Mouse (Mus musculus) midbrain, postnatal 0 days (tissue): Measurements from ENCODE around the gene Gpatch2. TPM values are rescaled to one million over a fixed set of nuclear protein-coding genes. Genes with fewer than 3 reads are reported as not detected.

Experiments
- ATAC-seq: fragments of 200-750 bp; cut with Nextera tagmentation; 2 replicates; pipeline ENCODE4 v1.8.0; 2017; ENCODE audit warnings: moderate number of reproducible peaks, mild to moderate bottlenecking, moderate TSS enrichment, moderate library complexity; ENCODE audit not compliant: low FRiP score
- DNase-seq: peaks from one replicate; pipeline ENCODE4 v3.0.0-alpha.2; 2015; ENCODE audit warnings: low spot score
- H3K27ac ChIP-seq: fragments of 300-500 bp; sonication (generic); 2 replicates; pipeline ENCODE4 v1.5.1; 2014; ENCODE audit warnings: low read depth, mild to moderate bottlenecking, low read length, mixed read lengths
- H3K27me3 ChIP-seq: fragments of 300-500 bp; sonication (generic); 2 replicates; pipeline ENCODE4 v1.6.1; 2014; ENCODE audit warnings: low read length, control low read depth, mixed read lengths; ENCODE audit not compliant: insufficient read depth
- H3K36me3 ChIP-seq: fragments of 300-500 bp; sonication (generic); 2 replicates; pipeline ENCODE4 v1.6.1; 2014; ENCODE audit warnings: low read length, control low read depth, mixed read lengths; ENCODE audit not compliant: insufficient read depth
- H3K4me1 ChIP-seq: fragments of 300-500 bp; sonication (generic); 2 replicates; pipeline ENCODE4 v1.6.1; 2014; ENCODE audit warnings: mild to moderate bottlenecking, control low read depth, antibody characterized with exemption, low read length, mixed read lengths; ENCODE audit not compliant: insufficient read depth
- H3K4me2 ChIP-seq: fragments of 300-500 bp; sonication (generic); 2 replicates; pipeline ENCODE4 v1.6.1; 2014; ENCODE audit warnings: low read depth, mild to moderate bottlenecking, low read length, mixed read lengths; ENCODE audit not compliant: poor library complexity, severe bottlenecking
- H3K4me3 ChIP-seq: fragments of 300-500 bp; sonication (generic); 2 replicates; pipeline ENCODE4 v1.5.1; 2014; ENCODE audit warnings: low read depth, mild to moderate bottlenecking, low read length, moderate library complexity
- H3K9ac ChIP-seq: fragments of 300-500 bp; sonication (generic); replicated peaks from 2 replicates; pipeline ENCODE4 v1.6.1; 2014; ENCODE audit warnings: mild to moderate bottlenecking, low read length, moderate library complexity, mixed read lengths; ENCODE audit not compliant: poor library complexity, severe bottlenecking
- H3K9me3 ChIP-seq: fragments of 300-500 bp; sonication (generic); 2 replicates; pipeline ENCODE4 v1.6.1; 2016; ENCODE audit warnings: low read length, control low read depth
- CTCF ChIP-seq: IDR thresholded peaks from 2 replicates; pipeline ENCODE4 v1.5.1; 2016; ENCODE audit warnings: antibody characterized with exemption, mild to moderate bottlenecking
- WGBS: fragments of 180-500 bp; shearing (Covaris S2); extraction: QIAGEN DNeasy Blood & Tissue Kit; methylation state at CpG from one replicate; pipeline ENCODE4 v1.1.7; 2014; 5-methylcytosine and 5-hydroxymethylcytosine counted together
- polyA plus RNA-seq: library from polyadenylated mRNA; unstranded; fragments of >200 nt; fragmentation: Nextera tagmentation; extraction: Ambion mirVana; gene quantifications from 2 replicates; pipeline ENCODE4 v1.2.1, GENCODE M21; 2015
- total RNA-seq: library from RNA; depleted of rRNA; stranded (reverse); fragments of >200 nt; gene quantifications from 2 replicates; pipeline ENCODE4 v1.2.3, GENCODE M21; 2014

Gene Gpatch2
- total and polyA plus RNA-seq, 2 experiments from 2014 or later: 15.0 to 20.5 TPM

DNA sequence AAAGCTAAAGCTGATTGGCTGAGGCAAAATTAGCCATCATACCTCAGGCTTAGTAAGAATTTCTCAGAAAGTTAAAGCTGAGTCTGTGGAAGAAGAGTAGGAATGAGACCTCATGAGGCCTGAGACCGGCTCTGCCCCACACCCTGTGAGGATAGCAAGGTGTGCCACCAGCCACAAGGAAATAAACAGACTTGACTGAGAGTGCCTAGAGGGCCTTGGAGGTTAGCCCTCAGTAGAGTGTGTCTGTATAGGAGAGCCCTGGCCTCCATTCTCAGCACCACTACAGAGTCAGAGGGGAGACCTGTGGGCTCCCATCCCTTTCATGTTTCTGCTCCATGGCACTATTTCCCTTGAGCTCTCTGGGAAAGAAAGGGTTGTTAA is 107.9 kb downstream of the Gpatch2 start:
- Histone ChIP-seq H3K27me3 (no peaks in the 10 kb centered on the region), H3K4me1 (no peaks in the 10 kb centered on the region), H3K36me3 (no peaks in the 10 kb centered on the region), H3K27ac (no peak overlapping the region), H3K9ac (no peak overlapping the region), H3K4me3 (no peak overlapping the region), H3K9me3 (no peaks in the 10 kb centered on the region), H3K4me2 (no peak overlapping the region)
- DNase-seq (no peak), ATAC-seq (no peak)
- TF ChIP-seq CTCF: no peak
- WGBS: 100% methylated on average over 1 of the region's 1 CpGs

DNA sequence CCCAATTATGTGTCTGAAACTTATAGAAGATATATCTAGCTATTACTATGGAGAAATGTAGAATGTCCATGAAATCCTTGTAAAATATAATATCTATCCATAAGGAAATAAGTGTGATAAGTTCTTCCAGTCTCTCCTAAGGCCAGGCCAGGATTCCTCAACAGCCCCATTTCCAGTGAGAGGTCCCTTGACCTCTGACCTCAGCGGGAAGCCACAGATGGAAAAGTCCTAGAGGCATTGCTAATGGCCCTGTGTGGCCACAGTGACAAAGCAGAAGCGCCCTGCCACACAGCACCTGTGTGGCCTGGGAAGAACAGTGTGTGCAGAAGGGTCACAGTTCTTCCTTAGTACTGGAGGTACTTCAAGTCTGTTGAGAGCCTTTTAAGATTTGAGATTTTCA is 127.2 kb downstream of the Gpatch2 start:
- H3K4me3 ChIP-seq: no peak overlapping the region
- no peak for TF ChIP-seq CTCF
- ATAC-seq (no peak), DNase-seq (no peak)
- no peaks in the 10 kb centered on the region for H3K9me3 ChIP-seq
- no peaks in the 10 kb centered on the region for H3K4me1 ChIP-seq
- no peaks in the 10 kb centered on the region for H3K36me3 ChIP-seq
- 62% methylated on average over 2 of the region's 2 CpGs for WGBS
- no peak overlapping the region for H3K4me2 ChIP-seq
- no peak overlapping the region for H3K9ac ChIP-seq
- no peak overlapping the region for H3K27ac ChIP-seq
- no peaks in the 10 kb centered on the region for H3K27me3 ChIP-seq

DNA sequence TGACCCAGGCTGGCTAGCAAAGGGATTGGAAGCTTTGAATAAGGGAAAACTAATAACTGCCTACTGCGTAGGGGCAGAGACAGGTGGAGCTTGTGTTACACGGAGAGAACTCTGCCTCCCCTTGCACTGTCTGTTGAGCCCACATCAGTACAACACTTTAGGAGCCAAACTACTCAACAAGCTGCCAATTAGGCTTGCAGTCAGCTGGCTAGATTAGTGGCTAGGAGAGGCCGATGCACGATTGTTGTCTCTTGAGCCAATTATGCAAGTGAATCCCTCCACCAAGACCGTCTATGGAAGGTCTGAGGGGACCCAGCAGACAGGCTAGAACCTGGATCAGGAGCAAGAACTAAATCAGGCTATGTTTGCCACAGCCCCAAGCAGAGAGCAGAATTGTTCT is 129.8 kb downstream of the Gpatch2 start:
- WGBS: 62% methylated on average over 5 of the region's 5 CpGs
- Histone ChIP-seq H3K9me3 (no peaks in the 10 kb centered on the region), H3K9ac (no peak overlapping the region), H3K27me3 (no peaks in the 10 kb centered on the region), H3K27ac (no peak overlapping the region), H3K4me2 (no peak overlapping the region), H3K36me3 (0 out of 2 replicates have a peak, but pooled peaks cover 4% of the 10 kb centered on the region), H3K4me3 (no peak overlapping the region), H3K4me1 (no peaks in the 10 kb centered on the region)
- peak; percentile 53 for DNase-seq
- ATAC-seq: no peak
- no peak for TF ChIP-seq CTCF

DNA sequence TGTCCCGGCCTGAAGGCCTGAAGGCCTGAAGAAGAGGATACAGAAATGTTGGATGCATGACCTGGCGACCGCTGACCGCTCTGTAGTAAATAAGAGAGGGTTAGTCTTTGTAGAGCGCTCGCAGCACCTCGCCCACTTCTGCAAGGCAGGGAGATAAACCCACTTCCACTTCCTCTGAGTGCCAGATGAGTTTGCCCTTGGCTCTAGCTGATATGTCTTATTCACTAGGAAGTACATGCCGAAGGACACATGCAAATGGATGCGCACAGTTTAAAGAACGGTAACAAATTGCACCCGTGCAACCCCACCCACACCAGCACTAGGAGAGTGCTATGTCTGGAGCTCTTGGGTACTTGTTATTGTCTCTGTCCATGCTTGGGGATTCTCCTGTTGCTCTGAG is 131.6 kb downstream of the Gpatch2 start:
- WGBS: 81% methylated on average over 11 of the region's 11 CpGs
- Histone ChIP-seq H3K4me1 (no peaks in the 10 kb centered on the region), H3K36me3 (0 out of 2 replicates have a peak, but pooled peaks cover 5% of the 10 kb centered on the region), H3K9ac (no peak overlapping the region), H3K4me3 (no peak overlapping the region), H3K4me2 (no peak overlapping the region), H3K27me3 (no peaks in the 10 kb centered on the region), H3K9me3 (no peaks in the 10 kb centered on the region), H3K27ac (no peak overlapping the region)
- ATAC-seq: no peak
- no peak for DNase-seq
- no peak for TF ChIP-seq CTCF

DNA sequence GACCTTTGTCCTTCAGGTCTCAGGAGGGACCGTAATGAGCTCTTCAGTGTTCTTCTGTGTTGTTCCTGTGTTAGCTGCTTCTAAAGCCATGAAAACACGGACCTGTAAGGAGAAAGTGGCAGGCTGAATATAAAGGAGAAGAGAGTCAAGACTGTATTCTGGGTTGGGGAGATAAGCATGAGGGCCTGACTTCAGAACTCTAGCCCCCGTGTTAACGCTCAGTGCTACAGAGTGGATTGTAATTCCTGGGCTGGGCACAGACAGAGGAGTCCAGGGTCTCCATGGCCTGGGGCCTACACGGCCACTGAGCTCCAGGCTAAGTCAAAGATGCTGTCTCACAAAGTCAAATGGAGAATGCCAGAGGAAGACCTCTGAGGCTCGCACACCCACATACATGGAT is 132.3 kb downstream of the Gpatch2 start:
- H3K27ac ChIP-seq: no peak overlapping the region

DNA sequence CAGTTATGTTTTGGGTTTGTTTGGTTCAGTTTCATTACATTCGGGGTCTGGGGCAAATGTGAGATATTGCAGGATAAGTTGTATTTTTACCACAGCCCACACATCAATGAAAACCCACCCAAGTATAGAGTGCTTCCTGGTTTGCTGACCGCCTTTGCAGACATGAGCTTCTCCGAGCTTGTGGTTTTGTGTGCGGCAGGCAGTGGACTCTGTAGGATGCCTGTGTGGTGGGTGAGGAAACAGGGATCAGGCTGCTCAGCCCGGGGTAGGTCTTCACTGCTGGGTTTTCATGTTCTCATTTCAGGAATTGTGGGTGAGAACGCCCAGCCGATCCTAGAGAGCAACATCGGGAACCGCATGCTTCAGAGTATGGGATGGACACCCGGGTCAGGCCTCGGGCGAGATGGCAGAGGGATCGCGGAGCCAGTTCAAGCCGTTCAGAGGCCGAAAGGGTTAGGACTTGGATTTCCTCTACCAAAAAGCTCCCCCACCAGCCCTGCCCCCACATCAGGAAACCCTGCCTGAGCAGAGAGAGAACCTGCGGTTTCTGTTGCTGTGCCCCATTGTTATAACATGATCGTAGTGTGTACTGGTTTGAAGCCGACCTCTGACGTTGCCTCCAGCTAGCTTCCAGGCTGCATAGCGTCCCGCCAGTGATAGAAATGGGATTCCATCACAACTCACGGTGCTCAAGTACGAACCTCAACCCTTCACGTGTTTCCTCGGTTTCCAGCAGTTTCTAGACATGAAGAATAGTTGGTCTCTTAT is 132.9 kb downstream of the Gpatch2 start:
- Histone ChIP-seq H3K9ac (no peak overlapping the region), H3K27ac (no peak overlapping the region), H3K9me3 (no peaks in the 10 kb centered on the region), H3K4me3 (no peak overlapping the region), H3K27me3 (no peaks in the 10 kb centered on the region), H3K36me3 (0 out of 2 replicates have a peak, but pooled peaks cover 5% of the 10 kb centered on the region), H3K4me2 (no peak overlapping the region), H3K4me1 (no peaks in the 10 kb centered on the region)
- ATAC-seq: no peak
- TF ChIP-seq CTCF: no peak
- 98% methylated on average over 26 of the region's 26 CpGs for WGBS
- DNase-seq: no peak

More for the DNA sequence above, 132.3 kb downstream of the Gpatch2 start:
- no peak for TF ChIP-seq CTCF
- no peak for DNase-seq
- Histone ChIP-seq H3K27me3 (no peaks in the 10 kb centered on the region), H3K4me1 (no peaks in the 10 kb centered on the region), H3K4me3 (no peak overlapping the region), H3K36me3 (0 out of 2 replicates have a peak, but pooled peaks cover 5% of the 10 kb centered on the region), H3K9ac (no peak overlapping the region), H3K9me3 (no peaks in the 10 kb centered on the region), H3K4me2 (no peak overlapping the region)
- no peak for ATAC-seq
- WGBS: 97% methylated on average over 6 of the region's 6 CpGs
